Mouse (Mus musculus) urinary bladder, postnatal 25 days (tissue): Measurements from ENCODE around the gene Ccdc181.

ENCODE experiments used
- DNase-seq: peaks from one replicate; pipeline ENCODE4 v3.0.0; 2022; ENCODE audit warnings: low spot score

Gene Ccdc181

DNA sequence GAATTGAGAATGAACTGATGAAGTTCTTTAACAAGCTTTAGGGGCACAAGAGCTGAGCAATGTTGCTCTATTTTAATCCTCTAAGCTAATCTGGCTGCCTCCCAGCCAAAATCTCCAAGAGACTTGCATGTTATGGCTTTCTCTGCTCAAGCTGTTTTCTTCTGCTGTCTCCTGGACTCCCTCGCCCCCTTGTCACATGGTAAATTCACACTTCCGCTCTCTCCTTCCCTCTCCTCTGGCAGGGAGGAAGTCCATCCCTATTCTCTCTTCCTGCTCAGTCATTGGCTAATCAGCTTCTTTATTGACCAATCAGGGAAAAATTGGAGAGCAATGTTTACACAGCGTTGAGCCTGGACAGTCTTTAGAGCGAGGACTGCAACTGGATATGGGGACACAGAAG, 60.5 kb downstream of the Ccdc181 start:
- no peak for DNase-seq
